Comparison of ENCODE assay signal across 8 mouse cellular contexts in genomic region chr7:120503891-120504662, GRCm38 (mm10).
A peak's percentile ranks its signal among the peaks of the same experiment; 100 is the strongest.
DNase-seq lines count a peak whose midpoint lies in the region; ATAC-seq and TF ChIP-seq lines count a peak whose summit lies in the region.

No protein-coding gene starts in this region.

- intact Hi-C loops in heart, postnatal 25 days (cut with DNase I) = no loop called here

- H3K9ac ChIP-seq in liver, embryonic 12.5 days = no peak overlapping the region

- H3K9me3 ChIP-seq in heart, embryonic 10.5 days = no peaks in the 10 kb centered on the region
- H3K9me3 ChIP-seq in liver, embryonic 12.5 days (replicated peaks) = 0 out of 2 replicates have a peak, but pooled peaks cover 3% of the 10 kb centered on the region

- no peak for ATAC-seq in liver, embryonic 12.5 days

- no peaks in the 10 kb centered on the region for H3K4me1 ChIP-seq in heart, embryonic 10.5 days
- peaks cover 2% of the 10 kb centered on the region; the same call in 1 of the 2 replicates for H3K4me1 ChIP-seq in testis, adult 2 months (ENCODE audit: control insufficient read depth, insufficient read depth, low read length)
- no peaks in the 10 kb centered on the region for H3K4me1 ChIP-seq in liver, embryonic 12.5 days

- H3K36me3 ChIP-seq in heart, embryonic 10.5 days = no peaks in the 10 kb centered on the region
- no peaks in the 10 kb centered on the region for H3K36me3 ChIP-seq in testis, adult 2 months (ENCODE audit: control insufficient read depth, insufficient read depth, low read length)
- H3K36me3 ChIP-seq in liver, embryonic 12.5 days = no peaks in the 10 kb centered on the region

- H3K4me3 ChIP-seq in heart, embryonic 10.5 days = peak overlapping the region; percentile 63
- H3K4me3 ChIP-seq in testis, adult 2 months (ENCODE audit: control insufficient read depth, low read depth, low read length) = peak overlapping the region; percentile 53
- peak overlapping the region; percentile 35 for H3K4me3 ChIP-seq in liver, embryonic 12.5 days

- H3K4me2 ChIP-seq in liver, embryonic 12.5 days = peak overlapping the region; percentile 60

- no peak for DNase-seq in heart, embryonic 10.5 days (ENCODE audit: low spot score)
- DNase-seq in heart, postnatal 25 days (ENCODE audit: low spot score) = no peak
- DNase-seq in testis, postnatal 14 days (ENCODE audit: low spot score) = no peak
- no peak for DNase-seq in spleen, postnatal 14 days (ENCODE audit: low spot score in 2 of 2)
- DNase-seq in layer of hippocampus, adult 8-10 months (ENCODE audit: low spot score in 2 of 2) = no peak
- no peak for DNase-seq in urinary bladder, postnatal 25 days (ENCODE audit: low spot score)

- no peak for TF ChIP-seq POLR2A in testis, adult 2 months (IDR thresholded peaks at IDR 0.05; ENCODE audit: control insufficient read depth, low read depth, low read length)

- TF ChIP-seq CTCF in testis, adult 2 months (IDR thresholded peaks at IDR 0.05; ENCODE audit: control insufficient read depth, insufficient read depth, insufficient replicate concordance, low read depth, low read length) = no peak

- peak overlapping the region; percentile 70; the same call in 1 of the 2 replicates for H3K27ac ChIP-seq in heart, embryonic 10.5 days
- no peak overlapping the region for H3K27ac ChIP-seq in testis, adult 2 months (ENCODE audit: control insufficient read depth, insufficient read depth, low read depth, low read length)
- no peak overlapping the region for H3K27ac ChIP-seq in liver, embryonic 12.5 days

- H3K27me3 ChIP-seq in heart, embryonic 10.5 days (ENCODE audit: insufficient read depth, poor library complexity, severe bottlenecking) = peaks cover 4% of the 10 kb centered on the region; the same call in 1 of the 2 replicates
- no peaks in the 10 kb centered on the region for H3K27me3 ChIP-seq in testis, adult 2 months (ENCODE audit: control insufficient read depth, insufficient read depth, low read length)
- H3K27me3 ChIP-seq in liver, embryonic 12.5 days (replicated peaks) = peaks cover 7% of the 10 kb centered on the region; the same call in 1 of the 2 replicates

- WGBS in heart, embryonic 10.5 days = 10% methylated on average over 31 of the region's 31 CpGs
- WGBS in liver, embryonic 12.5 days (ENCODE audit: insufficient replicate concordance) = 11% methylated on average over 30 of the region's 31 CpGs
